ENCODE assay signal across 1 mouse cellular context in genomic region chr1:75219078-75219477, GRCm38 (mm10).
TF ChIP-seq lines count a peak whose summit lies in the region.

No protein-coding gene starts in this region.

TF ChIP-seq in CH12.LX, 34 proteins besides CTCF, POLR2A, EP300 and RAD21 (continued from another document):
- TF ChIP-seq NELFE (IDR thresholded peaks at IDR 0.05; ENCODE audit: low read depth, low read length) (peak; percentile 99), JUN (IDR thresholded peaks at IDR 0.05; ENCODE audit: insufficient read depth, low read depth, low read length) (no peak), JUND (conservative IDR thresholded peaks at IDR 0.05; ENCODE audit: low read depth, low read length) (no peak), GABPA (IDR thresholded peaks at IDR 0.05; ENCODE audit: insufficient replicate concordance, low read depth, low read length) (no peak), ZNF384 (IDR thresholded peaks at IDR 0.05; ENCODE audit: low read depth, low read length) (no peak), BHLHE40 (IDR thresholded peaks at IDR 0.05; ENCODE audit: low read depth, low read length) (no peak; the same call in none of the 2 replicates), NRF1 (IDR thresholded peaks at IDR 0.05; ENCODE audit: low read depth, low read length) (peak; percentile 50), CHD1 (IDR thresholded peaks at IDR 0.05; ENCODE audit: low read depth, low read length) (no peak), HCFC1 (IDR thresholded peaks at IDR 0.05; ENCODE audit: low read depth, low read length) (no peak), MAZ (IDR thresholded peaks at IDR 0.05; ENCODE audit: low read depth, low read length) (0 out of 2 replicates have a peak, but pooled peaks have one; percentile 38), ZKSCAN1 (IDR thresholded peaks at IDR 0.05; ENCODE audit: borderline replicate concordance, low read depth, low read length) (no peak)
